Mouse (Mus musculus): ENCODE data around the gene Isy1. TPM values are rescaled to one million over a fixed set of nuclear protein-coding genes. Genes with fewer than 3 reads are reported as not detected.

Isy1 gene
- total and polyA plus RNA-seq, 3 experiments, result 43.8 to 140 (median 77.4) TPM

- Histone ChIP-seq H3K4me3 (replicated peaks in 1 of 3; ENCODE audit: low read depth in 2 of 3, low read length in 2 of 3, poor library complexity in 1 of 3) (no peak overlapping the region), H3K27me3 (replicated peaks) (no peaks in the 10 kb centered on the region), H3K9me3 (replicated peaks; ENCODE audit: low read length) (no peaks in the 10 kb centered on the region), H3K36me3 (replicated peaks in 1 of 2; ENCODE audit: control insufficient read depth in 1 of 2, insufficient read depth in 1 of 2, low read length in 1 of 2) (peaks cover 43 to 62% of the 10 kb centered on the region in 2 experiments), H3K4me2 (ENCODE audit: insufficient read depth, low read depth, poor library complexity, severe bottlenecking) (no peak overlapping the region), H3K9ac (ENCODE audit: insufficient read depth, low read depth) (no peak overlapping the region), H3K27ac (ENCODE audit: insufficient read depth, low read depth) (no peak overlapping the region), H3K79me2 (replicated peaks; ENCODE audit: control insufficient read depth, extremely low read depth, insufficient read depth, poor library complexity, severe bottlenecking) (no peaks in the 10 kb centered on the region), H3K4me1 (ENCODE audit: control insufficient read depth in 1 of 2, insufficient read depth in 2 of 2) (no peaks in the 10 kb centered on the region)
- no peak for TF ChIP-seq MYC (IDR thresholded peaks at IDR 0.05; ENCODE audit: low read depth, low read length)
- TF ChIP-seq ZNF384 (IDR thresholded peaks at IDR 0.05; ENCODE audit: low read depth, low read length), result no peak
- TF ChIP-seq JUN (IDR thresholded peaks at IDR 0.05; ENCODE audit: insufficient read depth, low read depth, low read length), result no peak
- in situ Hi-C loops (cut with MboI; ENCODE audit: low pct_ligation_motif_present, low pct_unique_long_range_greater_than_20kb, low sequenced_read_pairs) (no loop called here), dilution Hi-C loops (cut with MboI; ENCODE audit: extremely low pct_ligation_motif_present, extremely low pct_unique_long_range_greater_than_20kb, low sequenced_read_pairs) (no loop called here)
- no peak for DNase-seq (ENCODE audit: extremely low read depth)
These were observed 47.7 kb downstream of the Isy1 start for GRCm38 (mm10) chr6:87790779-87791480.

GRCm38 (mm10) chr6:87789791-87790190, 48.8 kb downstream of the Isy1 start:
- Histone ChIP-seq H3K9ac (ENCODE audit: insufficient read depth, low read depth) (no peak overlapping the region), H3K36me3 (replicated peaks in 1 of 2; ENCODE audit: control insufficient read depth in 1 of 2, insufficient read depth in 1 of 2, low read length in 1 of 2) (peaks cover 38 to 56% of the 10 kb centered on the region in 2 experiments), H3K4me3 (replicated peaks in 1 of 3; ENCODE audit: low read depth in 2 of 3, low read length in 2 of 3, poor library complexity in 1 of 3) (no peak overlapping the region), H3K4me1 (ENCODE audit: control insufficient read depth in 1 of 2, insufficient read depth in 2 of 2) (no peaks in the 10 kb centered on the region), H3K27ac (ENCODE audit: insufficient read depth, low read depth) (no peak overlapping the region), H3K9me3 (replicated peaks; ENCODE audit: low read length) (no peaks in the 10 kb centered on the region), H3K79me2 (replicated peaks; ENCODE audit: control insufficient read depth, extremely low read depth, insufficient read depth, poor library complexity, severe bottlenecking) (no peaks in the 10 kb centered on the region), H3K4me2 (ENCODE audit: insufficient read depth, low read depth, poor library complexity, severe bottlenecking) (no peak overlapping the region), H3K27me3 (replicated peaks) (no peaks in the 10 kb centered on the region)
- dilution Hi-C loops (cut with MboI; ENCODE audit: extremely low pct_ligation_motif_present, extremely low pct_unique_long_range_greater_than_20kb, low sequenced_read_pairs) (no loop called here), in situ Hi-C loops (cut with MboI; ENCODE audit: low pct_ligation_motif_present, low pct_unique_long_range_greater_than_20kb, low sequenced_read_pairs) (no loop called here)
- DNase-seq (ENCODE audit: extremely low read depth), result no peak
- TF ChIP-seq MAFK (IDR thresholded peaks at IDR 0.05; ENCODE audit: insufficient replicate concordance, low read length) (no peak), GABPA (IDR thresholded peaks at IDR 0.05; ENCODE audit: insufficient replicate concordance, low read depth, low read length) (no peak), KAT2A (IDR thresholded peaks at IDR 0.05; ENCODE audit: insufficient replicate concordance, low read length) (no peak), MAZ (IDR thresholded peaks at IDR 0.05; ENCODE audit: low read depth, low read length) (no peak), ZC3H11A (IDR thresholded peaks at IDR 0.05; ENCODE audit: low read depth, low read length) (no peak), SIN3A (IDR thresholded peaks at IDR 0.05; ENCODE audit: low read length) (no peak), MAX (IDR thresholded peaks at IDR 0.05; ENCODE audit: low read length) (no peak), HCFC1 (IDR thresholded peaks at IDR 0.05; ENCODE audit: low read depth, low read length) (no peak), NELFE (IDR thresholded peaks at IDR 0.05; ENCODE audit: low read depth, low read length) (no peak), CHD2 (IDR thresholded peaks at IDR 0.05; ENCODE audit: low read length) (no peak), IRF4 (IDR thresholded peaks at IDR 0.05; ENCODE audit: low read depth, low read length) (no peak), ETS1 (conservative IDR thresholded peaks at IDR 0.05; ENCODE audit: low read depth, low read length) (no peak), ELF1 (IDR thresholded peaks at IDR 0.05; ENCODE audit: low read depth, low read length) (no peak), MEF2A (IDR thresholded peaks at IDR 0.05; ENCODE audit: borderline replicate concordance, low read depth, low read length) (no peak), POLR2AphosphoS2 (IDR thresholded peaks at IDR 0.05; ENCODE audit: low read depth, low read length) (no peak), EP300 (IDR thresholded peaks at IDR 0.05; ENCODE audit: low read length) (no peak), NRF1 (IDR thresholded peaks at IDR 0.05; ENCODE audit: low read depth, low read length) (no peak)

Data from CH12.LX (cell line).